Mouse (Mus musculus): ENCODE results near the gene Egfl6.

DNA sequence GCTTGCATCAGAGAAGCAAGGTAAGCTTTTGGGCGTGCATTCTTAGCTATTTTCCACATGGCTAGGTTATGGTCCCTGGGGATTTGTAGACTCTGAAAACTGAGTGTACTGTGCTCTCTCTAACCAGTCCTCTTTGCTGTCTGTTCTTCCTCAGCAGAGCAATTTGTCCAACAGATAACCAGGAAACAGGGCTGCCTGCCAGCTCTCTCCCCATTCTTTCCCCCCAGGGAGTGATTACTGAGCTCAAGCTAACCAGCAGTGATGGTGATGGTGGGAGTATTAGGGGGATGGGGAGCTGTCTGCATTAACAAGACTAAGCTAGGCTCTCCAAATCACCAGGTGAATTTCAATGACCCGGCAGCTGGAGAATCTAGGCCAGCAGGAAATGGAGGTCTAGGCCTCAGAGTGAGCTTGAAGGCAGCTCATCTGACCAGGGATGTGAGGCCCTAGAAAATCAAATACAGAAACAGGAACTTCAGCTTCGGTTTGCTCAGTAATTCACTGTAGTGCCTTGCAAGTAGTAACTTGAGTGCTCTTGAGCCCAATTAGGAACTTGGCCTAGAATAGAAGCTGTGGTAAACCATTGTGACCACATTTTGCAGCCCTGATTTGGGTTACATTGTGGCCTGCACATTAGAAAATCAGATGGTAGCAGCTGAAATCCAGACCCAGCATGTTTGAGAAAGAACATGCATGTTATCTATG is 41.5 kb upstream of the Egfl6 start:
- TF ChIP-seq TCF12 (IDR thresholded peaks at IDR 0.05; ENCODE audit: insufficient read depth, poor library complexity, severe bottlenecking), result no peak
- no peak for TF ChIP-seq MAX (IDR thresholded peaks at IDR 0.05; ENCODE audit: low read depth)
- no peak for TF ChIP-seq POLR2A (IDR thresholded peaks at IDR 0.05; ENCODE audit: insufficient read length, low read depth)
- TF ChIP-seq MYOD1 (IDR thresholded peaks at IDR 0.05; ENCODE audit: control insufficient read depth in 1 of 3, insufficient read length in 2 of 3, low read depth in 2 of 3), result no peak
- no peak for TF ChIP-seq SRF (IDR thresholded peaks at IDR 0.05; ENCODE audit: control insufficient read depth, insufficient read length, low read depth)
- no peak for TF ChIP-seq CEBPB (IDR thresholded peaks at IDR 0.05; ENCODE audit: insufficient read depth, poor library complexity, severe bottlenecking)
- no peak for TF ChIP-seq USF1 (IDR thresholded peaks at IDR 0.05; ENCODE audit: low read depth)
- no peak for TF ChIP-seq MYOG (IDR thresholded peaks at IDR 0.05; ENCODE audit: control insufficient read depth in 1 of 3, insufficient read depth in 1 of 3, insufficient read length in 2 of 3, low read depth in 2 of 3)

Measured in myocyte (in vitro differentiated cells).